Mouse (Mus musculus) activated CD4-positive, CD25-positive, alpha-beta regulatory T cell, adult 9 weeks (primary cell): ENCODE results near the gene Pus7l. TPM values are rescaled to one million over a fixed set of nuclear protein-coding genes. Genes with fewer than 3 reads are reported as not detected.

Source experiments
- polyA plus RNA-seq: library from polyadenylated mRNA; unstranded; fragments of 100-300 nt; shearing (Covaris generic); gene quantifications from one replicate; pipeline ENCODE4 v1.2.1, GENCODE M21; 2017

The Pus7l gene
- polyA plus RNA-seq, result 11.7 TPM

GRCm38 (mm10) chr15:94543409-94544051, at the start of gene Pus7l, which contains the start of gene Irak4:
Gene Pus7l, minus strand, starts transcription at chr15:94543547.
Gene Irak4, plus strand, starts transcription at chr15:94543643.

DNA sequence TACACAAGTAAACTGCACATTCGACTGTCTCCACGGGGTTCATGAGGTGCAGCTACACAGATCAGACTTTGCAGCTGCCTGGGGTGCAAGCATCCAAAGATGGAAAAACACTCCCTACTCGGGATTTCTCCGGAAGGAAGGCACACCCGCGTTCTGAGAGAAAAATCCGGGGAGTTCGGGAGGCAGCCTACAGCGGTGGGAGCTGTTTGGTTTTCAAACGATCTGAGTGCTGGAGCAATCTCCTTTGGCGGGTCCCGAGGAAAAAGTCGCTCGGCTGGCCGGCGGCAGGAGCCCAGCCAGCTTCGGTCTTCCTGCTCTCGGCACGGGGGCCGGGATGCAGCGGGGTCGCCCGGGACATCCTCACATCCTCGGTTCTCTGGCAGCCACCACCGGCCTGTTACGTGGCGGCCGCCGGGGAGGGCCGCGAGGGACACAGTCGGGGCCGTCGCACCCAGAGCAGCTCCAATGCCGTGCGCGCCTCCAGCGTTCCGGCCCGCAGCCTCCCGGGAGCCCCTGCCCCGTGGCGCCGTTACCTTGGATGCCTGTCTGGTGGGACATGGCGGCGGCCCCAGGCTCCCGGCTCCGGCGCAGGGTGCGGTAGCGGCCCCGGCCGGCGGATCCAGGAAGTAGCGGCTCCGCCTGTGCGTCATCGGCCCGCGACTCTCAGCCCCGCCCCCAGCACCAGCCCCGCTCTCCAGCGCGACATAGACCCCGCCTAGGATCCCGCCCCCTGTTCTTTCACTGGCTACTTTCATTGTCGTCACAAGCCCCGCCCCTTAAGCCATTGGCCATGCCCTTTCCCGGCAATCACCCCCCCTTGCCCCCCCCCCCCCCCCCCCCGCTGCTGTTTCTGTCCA, 46.1 kb upstream of the Pus7l start, which contains the start of gene Twf1:
Twf1 (minus strand) TSS at position 671 of the 857 bp plus-strand sequence.

Other genes with a start within 250 kb of the Pus7l start
- gene Adamts20, start 78.1 kb downstream of the Pus7l start, polyA plus RNA-seq, result not detected
- gene Irak4, start 96 bp upstream of the Pus7l start, polyA plus RNA-seq, result 43.1 TPM
- 23.4 TPM for gene Twf1, start 46.3 kb upstream of the Pus7l start, polyA plus RNA-seq
- gene Tmem117, start 85.7 kb upstream of the Pus7l start, polyA plus RNA-seq, result not detected